Mouse (Mus musculus) thymus, adult 18-20 months (tissue): ENCODE measurements around the gene Irf2.

Source experiments
- DNase-seq, 2 experiments: peaks; one replicate each; pipeline ENCODE4 v3.0.0; 2022; ENCODE audit warnings: mixed read lengths in 2 of 2

Gene Irf2

DNA sequence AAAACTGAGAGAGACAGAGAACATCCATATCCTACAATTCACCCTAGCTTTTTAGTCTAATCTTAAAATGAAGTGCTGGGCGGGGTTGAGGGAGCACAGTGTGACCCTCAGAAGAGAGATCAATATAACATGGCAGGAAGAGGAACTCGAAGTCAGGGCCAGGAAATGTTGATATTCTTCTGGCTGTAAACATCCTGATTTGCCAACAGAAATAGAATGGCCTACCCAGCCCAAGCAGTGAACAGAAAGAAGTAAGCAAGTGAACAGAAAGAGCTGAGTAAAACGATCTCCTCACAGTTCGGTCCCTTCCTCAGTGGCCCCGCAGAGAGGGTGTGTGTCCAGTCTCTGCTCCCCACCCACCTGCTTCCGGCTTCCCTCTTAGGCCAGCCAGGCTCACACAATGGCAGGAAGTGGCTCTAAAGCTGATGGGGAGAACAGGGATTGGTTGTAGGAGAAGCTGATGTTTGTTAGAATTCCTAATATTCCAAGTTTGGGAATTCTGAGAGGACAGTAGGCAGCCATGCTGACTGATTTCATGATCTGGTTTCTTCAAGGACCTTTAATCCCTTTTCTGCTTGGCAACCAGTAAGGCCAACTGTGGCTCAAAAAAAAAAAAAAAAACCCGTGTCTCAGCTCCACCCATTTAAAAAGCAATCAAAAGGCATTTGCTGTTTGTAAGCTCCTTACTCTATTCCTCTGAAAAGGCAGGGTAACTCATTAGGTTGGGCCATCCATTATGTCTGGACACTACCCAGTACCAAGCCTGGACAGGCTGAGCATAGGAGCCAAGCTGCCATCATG, 105.6 kb downstream of the Irf2 start:
- peak in 1 of 2 experiments; percentile 40 for DNase-seq

DNA sequence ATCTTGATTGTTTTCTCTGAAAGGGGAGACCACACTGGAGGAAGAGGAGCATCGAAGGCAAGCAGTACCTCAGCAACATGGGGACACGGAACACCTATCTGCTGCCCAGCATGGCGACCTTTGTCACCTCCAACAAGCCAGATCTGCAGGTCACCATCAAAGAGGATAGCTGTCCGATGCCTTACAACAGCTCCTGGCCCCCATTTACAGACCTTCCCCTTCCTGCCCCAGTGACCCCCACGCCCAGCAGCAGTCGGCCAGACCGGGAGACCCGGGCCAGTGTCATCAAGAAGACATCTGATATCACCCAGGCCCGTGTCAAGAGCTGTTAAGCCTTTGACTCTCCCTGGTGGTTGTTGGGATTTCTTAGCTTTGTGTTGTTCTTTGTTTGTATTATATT, 106.4 kb downstream of the Irf2 start:
- DNase-seq, result no peak

DNA sequence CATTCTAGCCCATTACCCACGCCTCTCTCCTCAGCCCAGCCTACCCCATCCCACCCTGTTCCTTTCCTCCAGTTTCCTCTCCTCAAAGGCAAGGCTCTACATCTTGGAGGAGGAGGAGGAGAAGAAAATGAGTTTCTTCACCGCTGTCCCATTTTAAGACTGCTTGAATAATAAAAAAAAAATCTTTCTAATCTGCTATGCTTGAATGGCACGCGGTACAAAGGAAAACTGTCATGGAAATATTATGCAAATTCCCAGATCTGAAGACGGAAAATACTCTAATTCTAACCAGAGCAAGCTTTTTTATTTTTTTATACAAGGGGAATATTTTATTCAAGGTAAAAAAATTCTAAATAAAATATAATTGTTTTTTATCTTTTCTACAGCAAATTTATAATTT, 107.4 kb downstream of the Irf2 start:
- no peak for DNase-seq

DNA sequence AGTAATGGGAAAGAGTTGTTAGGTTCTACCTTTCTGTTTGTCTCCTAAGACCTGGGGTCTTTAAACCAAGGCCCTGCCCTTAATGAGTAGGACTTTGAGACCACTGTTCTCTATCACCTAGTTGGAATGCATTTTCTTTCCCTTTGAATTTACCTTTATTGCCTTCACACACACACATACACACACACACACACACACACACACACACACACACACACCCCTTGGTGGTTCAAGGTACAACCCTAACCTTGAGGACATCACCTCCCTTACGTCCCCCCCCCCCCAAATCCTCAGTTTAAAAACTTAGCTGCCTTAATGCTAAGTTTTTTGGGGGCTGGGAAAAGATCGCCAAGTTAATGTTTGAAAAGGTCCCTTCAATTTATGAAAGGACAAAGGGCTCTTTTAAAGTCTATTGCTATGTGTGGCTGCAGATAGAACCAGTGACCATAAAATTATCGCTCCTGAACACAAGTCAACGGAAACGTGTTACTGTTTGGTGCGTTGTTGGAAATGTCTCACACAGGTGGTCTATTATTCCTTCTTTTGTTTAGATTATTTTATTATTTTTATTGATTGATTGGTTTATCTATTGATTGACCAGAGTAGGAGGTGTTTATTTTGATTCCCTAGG, 108.6 kb downstream of the Irf2 start:
- no peak for DNase-seq

DNA sequence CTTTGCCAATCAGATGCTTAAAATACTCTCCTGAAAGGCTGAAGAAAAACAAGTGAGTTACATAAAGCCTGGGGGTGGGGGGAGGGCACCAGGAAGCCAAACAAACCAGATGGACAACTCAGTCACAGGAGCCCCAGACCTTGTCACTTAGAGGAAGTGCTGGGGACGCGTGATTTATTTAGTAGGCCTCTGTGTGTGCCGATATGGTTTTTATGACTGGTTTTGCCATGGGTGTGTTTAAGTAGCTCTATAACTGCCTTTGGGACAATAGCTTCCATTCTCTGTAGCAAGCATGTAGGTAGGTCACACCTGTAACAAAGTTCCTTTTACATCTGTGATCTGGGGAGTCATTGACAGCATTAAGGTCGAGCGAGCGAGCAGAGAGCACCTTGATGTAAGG, 109.4 kb downstream of the Irf2 start:
- DNase-seq, result no peak

DNA sequence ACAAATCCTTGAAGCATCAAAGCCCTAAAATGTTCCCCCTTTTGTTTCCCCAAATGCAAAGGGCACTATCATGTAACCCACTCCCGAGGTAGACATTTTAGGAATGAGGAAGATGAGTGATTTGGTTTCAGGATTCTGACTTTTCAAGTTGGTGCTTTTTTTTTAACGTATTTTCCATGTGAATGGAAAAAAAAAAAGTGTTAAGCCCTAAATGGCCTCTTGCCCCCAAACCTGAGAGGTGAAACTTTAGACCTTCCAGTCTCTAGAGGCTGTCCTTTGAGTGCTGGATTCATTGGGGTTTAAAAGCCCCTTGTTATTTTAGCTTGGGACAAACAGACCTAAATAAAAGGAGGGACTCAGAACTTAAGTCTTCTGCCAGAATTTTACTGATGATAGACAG, 109.9 kb downstream of the Irf2 start:
- DNase-seq, result no peak

DNA sequence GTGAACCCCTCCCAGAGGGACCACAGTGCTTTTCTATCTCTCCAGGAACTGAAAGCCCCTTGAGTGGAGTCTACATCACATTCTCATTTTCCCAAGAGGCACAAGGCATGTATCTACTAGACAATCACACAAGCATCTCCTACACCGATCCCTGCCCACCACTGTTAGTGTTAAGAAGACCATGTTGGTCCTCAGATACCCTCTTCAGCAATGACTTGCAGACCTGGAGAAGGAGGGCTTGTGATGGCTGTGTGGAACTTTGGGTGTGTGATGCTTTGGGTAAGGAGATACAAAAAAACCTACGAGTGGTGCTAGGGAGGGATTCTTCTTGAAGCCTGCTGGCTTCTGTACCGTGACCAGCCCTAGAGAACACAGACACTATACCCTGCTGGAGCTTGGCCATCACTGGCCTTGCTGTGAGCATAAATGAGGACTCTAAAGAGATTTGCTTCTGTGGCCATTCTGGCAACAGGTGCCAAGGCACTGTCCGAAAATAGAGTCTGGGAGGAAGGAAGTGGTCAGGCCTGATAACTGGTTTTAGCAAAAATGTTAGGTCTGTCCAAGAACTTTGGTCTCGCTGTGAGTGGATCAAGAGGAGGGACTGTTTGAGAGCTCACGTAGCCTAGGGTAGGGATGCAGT, 110.8 kb downstream of the Irf2 start:
- DNase-seq, result no peak

DNA sequence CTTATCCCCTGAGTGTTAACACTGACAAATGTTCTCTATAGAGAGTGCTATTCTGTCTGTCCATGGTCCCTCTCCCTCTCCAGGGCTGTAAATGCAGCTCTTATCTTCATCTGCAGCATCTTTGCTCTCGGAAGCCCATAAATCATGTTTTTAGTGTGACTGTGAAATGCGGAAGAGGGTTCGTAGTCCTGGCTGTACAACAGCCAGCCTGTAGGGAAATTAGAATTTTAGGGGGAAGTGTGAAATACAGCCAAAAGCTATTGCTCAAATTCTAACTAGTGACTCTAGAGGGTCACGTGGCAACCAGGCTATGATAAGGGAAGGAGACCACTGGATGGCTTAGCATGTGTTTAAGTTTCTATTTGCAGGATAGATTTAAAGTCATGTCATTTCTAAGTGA, 112.0 kb downstream of the Irf2 start:
- no peak for DNase-seq

DNA sequence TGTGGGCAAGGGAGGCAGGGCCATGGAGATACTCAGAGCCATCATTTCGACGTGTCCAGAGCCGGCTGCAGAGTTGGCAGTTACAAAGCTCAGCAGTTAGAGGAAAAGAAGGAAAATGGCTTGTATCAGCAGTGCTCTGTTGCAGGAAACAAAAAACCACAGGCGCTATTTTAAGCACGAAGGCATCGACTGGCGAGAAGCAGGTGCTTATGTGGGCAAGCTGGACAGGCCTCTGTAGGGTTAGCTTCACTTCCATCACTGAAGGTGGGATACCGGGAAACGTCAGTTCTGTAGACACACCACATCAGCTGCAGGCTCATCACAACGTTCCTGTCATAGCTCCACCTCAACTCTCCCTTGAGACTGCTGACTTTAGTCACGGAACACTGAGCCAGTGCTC, 112.8 kb downstream of the Irf2 start:
- DNase-seq, result peak in 1 of 2 experiments; percentile 39

DNA sequence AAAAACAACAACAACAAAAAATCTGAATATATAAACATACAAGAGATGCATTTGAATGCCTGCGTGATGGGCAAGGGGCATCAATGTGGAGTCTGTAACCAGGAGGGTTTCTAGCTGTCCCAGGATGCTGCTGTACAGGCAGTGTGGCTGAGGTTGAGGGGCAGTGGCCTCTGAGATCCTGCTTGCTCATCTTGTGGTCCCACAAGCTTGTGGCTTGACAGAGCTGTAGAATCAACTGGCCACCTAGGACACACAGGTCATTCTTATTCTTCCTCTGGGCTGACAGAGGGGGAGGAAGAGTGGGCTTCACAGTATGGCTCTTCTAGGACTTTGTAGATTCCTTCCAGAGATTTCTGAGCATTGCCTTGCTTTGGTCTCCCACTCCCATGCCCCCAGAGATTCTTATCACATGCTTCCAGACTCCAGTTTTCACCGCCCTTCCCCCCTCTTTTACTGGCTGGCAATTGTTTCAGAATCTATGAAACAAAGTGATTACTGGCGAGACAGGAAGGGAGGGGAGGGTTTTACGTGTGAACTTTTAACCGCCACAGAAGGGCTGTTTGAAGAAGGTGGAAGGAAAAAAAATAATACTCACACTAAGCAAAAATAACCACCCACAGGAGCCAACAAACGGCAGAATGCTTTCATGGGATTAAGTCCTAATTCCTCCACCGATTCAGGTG, 119.8 kb downstream of the Irf2 start:
- DNase-seq, result no peak

DNA sequence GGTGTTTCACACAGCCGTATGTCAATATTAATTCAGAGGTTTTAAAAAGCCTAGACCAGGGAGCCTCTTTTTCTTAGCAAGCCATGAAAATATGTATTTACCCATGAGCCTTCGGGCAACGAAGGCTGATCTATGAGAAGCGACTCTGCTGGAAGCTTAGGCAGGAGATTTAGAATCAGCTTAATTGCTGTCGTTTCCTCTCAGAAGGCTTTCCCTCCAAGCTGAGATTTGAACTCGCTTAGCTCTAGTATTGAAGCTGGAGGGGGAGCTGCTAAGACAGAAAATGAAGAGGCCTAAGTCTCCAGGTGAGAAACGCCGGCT, 120.3 kb downstream of the Irf2 start:
- DNase-seq, result no peak

DNA sequence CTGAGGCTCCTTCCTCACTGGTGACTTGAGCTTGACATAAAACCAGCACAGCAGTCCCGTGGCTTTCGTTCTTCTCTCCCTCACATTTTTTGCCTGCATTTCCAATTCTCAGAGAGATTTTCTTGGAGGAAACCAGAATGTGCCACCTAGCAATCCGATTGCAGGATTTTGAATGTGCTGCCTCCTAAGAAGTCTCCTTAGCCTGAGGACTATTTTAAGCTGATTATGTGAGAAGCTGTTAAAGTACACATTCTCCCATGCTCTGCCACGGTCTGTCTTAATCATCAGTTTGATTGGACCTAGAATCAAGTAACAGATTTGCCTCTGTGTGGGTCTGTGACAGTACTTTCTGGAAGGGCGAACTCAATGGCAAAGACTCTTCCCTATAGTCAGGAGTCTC, 123.0 kb downstream of the Irf2 start:
- no peak for DNase-seq

DNA sequence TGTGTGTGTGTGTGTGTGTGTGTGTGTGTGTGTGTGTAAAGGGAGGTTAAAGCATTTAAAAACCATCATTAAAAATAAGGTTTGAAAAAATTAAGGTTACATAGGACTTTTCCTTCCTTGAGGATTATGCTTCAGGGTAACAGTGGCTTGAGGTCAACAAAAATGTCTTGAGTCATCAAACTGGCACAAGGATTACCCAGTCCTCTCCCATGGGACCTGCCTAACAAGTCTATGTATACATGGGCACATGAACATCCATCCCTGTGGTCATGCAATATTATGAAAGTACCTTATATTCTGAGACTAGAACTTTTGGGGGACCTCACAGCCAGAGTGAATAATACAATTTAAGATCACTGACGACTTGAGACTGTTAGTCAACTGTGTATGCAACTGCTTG, 125.9 kb downstream of the Irf2 start:
- no peak for DNase-seq

DNA sequence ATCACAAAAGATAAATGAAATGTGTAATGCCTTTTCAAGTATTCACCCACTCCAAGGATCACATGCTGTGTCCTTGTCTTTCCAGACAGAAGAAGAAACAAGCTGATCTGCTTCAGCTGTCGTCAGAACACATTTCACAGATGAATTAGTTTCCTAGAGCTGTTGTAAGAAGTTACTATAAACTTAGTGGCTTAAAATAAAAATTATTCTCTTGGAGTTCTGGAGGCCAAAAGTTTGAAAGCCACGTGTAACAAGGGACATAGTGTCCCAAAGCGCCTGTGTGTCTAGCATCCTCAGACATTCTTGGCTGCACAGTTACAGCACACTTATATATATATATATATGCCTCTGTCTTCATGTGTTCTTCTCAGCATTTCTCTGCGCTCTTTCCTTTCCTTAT, 127.9 kb downstream of the Irf2 start:
- DNase-seq, result no peak

DNA sequence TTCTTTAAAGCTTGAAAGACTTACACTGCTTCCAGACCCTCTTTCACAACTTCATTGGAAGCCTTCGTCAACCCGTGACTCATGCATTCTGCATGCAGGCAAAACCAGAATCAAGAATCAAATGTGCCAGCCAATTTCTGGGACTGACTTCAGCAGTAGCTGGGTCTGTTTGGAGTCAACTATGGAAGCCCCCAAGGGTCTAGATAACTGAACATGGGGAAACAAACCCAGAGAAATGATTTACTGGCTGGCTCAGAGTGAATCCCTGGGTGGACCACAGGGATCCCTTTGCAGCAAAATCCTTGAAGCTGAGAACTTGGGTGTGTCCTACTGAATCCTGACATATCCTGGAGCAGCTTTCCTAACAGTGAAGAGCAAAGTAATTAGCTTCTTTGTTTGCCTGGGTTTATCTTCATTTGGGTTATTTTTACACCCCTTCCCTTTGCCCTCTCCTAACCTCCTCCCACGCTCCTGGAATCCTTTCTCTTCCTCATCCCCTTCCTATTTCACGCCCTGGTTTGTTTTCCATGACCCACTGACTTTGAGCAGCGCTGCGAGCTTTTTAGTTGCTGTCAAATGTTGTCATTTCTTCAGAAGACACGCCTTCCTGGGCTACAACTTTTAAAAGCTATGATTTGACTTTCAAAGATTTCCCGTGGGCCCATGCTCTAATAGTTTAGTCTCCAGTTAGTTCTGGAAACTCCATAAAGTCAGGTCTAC, 129.0 kb downstream of the Irf2 start:
- no peak for DNase-seq

DNA sequence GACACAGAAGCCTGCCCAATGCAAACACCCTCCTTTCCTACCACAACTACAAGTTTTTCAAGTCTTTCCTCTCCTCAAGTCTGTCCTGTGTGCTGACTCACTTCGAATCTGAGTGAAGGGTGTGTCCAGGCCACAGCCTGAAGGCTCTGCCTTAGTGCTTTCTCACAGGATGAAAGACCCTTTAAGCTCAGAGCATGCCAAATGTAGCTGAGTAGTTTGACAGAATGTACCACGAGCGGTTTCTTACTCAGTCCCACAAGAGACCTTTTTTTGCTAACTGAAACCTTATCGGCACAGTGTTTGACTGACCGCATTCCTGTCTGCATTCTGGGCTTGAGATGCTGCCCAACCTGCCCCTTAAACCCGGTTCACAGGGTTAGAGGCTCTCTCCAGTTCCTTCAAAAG, 130.0 kb downstream of the Irf2 start:
- no peak for DNase-seq

DNA sequence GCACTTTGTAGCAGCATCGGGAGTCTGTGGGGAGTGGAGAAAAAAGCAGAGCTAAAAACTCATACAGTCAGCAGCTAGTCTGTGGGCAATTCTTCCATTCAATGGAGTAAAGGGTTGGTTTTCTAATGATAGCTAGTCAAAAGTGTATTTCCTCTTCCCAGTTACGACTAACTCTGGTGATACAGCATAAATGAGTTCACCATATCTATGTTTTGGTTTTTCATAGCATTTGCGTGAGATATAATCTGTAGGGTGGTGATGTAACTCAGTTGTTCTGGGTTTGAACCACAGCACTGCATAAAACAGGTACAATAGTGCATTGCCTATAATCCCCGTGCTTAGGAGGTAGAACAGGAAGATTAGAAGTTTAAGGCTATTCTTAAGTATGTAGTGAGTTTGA, 131.6 kb downstream of the Irf2 start:
- DNase-seq, result no peak

DNA sequence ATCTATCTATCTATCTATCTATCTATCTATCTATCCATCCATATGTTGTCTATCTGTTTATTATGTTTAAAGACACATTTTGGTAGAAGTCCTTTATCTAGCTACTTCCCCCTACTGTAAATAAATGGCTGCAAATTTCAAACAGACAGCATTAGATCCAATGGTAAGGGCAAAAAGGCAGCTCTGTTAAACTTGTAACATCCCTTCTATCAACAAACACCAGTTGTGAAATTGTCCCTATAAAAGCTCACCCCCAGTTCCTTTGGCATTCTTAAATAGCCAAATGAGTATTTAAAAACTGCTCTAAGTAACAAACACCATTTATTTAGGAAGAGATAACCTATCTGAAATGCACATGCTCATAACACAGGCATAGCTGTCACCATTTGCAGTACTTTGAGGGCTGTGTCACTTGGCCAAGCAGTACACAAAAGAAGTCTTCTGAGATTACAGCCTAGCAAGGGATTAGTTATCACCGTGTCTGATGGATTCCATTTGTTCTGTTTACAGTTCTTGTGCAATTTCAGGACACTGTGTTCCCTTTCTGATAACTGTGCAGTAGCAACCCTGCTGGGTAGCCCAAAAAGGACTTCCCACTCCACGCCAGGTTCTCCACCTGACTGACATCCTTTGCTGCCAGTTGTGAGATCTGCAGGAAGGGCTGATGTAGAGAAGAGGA, 136.2 kb downstream of the Irf2 start:
- no peak for DNase-seq

DNA sequence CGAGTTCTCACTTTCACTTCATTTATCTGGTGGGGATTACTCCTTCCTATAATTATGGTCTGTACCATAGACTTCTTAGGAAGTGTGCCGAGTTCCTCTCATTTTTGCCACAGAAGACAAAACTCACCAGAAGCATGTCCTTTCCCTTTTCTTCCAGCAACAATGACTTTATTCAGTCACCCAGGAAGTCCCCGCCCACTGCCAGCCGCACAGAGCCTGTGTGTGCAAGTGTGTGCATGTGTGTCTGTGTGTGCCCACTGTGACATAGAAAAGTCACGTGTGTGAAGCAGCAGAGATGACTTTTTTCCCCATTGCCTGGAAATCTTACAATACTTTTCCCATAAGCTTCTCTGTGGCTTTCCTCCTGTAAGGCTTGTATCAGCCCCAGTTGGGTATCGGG, 141.8 kb downstream of the Irf2 start:
- DNase-seq, result no peak

DNA sequence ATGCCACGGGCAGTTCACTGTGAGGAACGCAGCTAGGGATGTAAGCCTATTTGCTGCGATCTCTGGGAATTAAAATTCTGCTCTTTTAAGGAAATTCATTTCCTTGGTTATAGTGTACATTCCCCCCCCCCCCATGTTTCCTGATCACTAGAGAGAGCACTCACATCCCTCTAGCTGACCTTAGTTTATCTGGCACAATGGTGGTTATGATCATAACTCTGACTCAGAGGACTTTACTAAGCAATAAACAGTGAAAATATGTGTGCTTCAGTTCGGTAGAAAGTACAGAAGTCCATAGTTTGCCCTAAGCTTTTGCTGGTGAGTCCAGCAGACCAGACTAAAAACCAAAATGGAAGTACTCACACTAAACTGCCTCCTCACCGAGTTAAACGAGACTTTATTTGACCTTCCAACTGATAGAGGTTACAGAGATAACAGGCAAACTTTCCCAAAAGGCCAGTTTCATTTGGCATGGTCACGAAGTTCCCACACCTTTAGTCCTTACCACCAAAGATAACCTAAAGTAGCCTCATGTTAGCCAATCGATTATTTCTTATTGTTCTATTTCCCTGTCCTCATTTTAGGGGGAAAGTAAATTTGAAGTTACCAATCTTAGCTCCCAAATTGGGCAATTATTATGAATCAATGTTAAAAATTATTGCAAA, 142.4 kb downstream of the Irf2 start:
- DNase-seq, result no peak

DNA sequence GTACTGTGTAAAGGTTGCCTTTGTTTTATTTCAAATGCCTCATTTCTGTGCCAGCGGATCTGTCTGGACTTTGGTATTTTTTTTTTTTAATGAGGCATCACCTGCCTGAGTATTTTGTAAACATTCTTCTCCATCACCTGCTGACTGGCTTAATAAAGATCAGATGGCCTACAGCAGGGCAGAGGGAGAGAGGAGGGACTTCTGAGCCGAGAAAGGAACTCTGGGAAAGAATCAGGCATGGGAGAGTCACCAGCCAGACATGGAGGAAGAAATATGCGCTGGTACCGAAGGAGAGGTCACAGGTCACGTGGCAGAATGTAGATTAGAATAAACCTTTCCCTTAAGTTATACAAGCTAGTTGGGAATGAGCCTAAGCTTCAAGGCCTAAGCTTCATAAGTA, 143.2 kb downstream of the Irf2 start:
- DNase-seq, result no peak
